Mouse (Mus musculus) midbrain, embryonic 11.5 days (tissue): ENCODE results near the gene Npas1. TPM values are rescaled to one million over a fixed set of nuclear protein-coding genes. Genes with fewer than 3 reads are reported as not detected.
A peak's percentile ranks its signal among the peaks of the same experiment; 100 is the strongest.

ENCODE experiments used
- ATAC-seq: fragments of 200-750 bp; cut with Nextera tagmentation; 2 replicates; pipeline ENCODE4 v1.8.0; 2017; ENCODE audit warnings: moderate TSS enrichment, moderate library complexity; ENCODE audit not compliant: low FRiP score
- DNase-seq: peaks from one replicate; pipeline ENCODE4 v3.0.0; 2015; ENCODE audit warnings: low spot score; ENCODE audit errors: missing footprints
- H3K27ac ChIP-seq: fragments of 300-500 bp; sonication (generic); 2 replicates; pipeline ENCODE4 v1.5.1; 2014; ENCODE audit warnings: low read depth, low read length
- H3K27me3 ChIP-seq: fragments of 300-500 bp; sonication (generic); 2 replicates; pipeline ENCODE4 v1.6.1; 2014; ENCODE audit warnings: mild to moderate bottlenecking, low read length, moderate library complexity, mixed read lengths; ENCODE audit not compliant: control insufficient read depth, insufficient read depth
- H3K36me3 ChIP-seq: fragments of 300-500 bp; sonication (generic); 2 replicates; pipeline ENCODE4 v1.6.1; 2014; ENCODE audit warnings: mild to moderate bottlenecking, low read length, moderate library complexity, mixed read lengths; ENCODE audit not compliant: control insufficient read depth, insufficient read depth
- H3K4me1 ChIP-seq: fragments of 300-500 bp; sonication (generic); 2 replicates; pipeline ENCODE4 v1.6.1; 2014; ENCODE audit warnings: low read length; ENCODE audit not compliant: control insufficient read depth, insufficient read depth
- H3K4me2 ChIP-seq: fragments of 300-500 bp; sonication (generic); 2 replicates; pipeline ENCODE4 v1.6.1; 2014; ENCODE audit warnings: mild to moderate bottlenecking, moderate library complexity
- H3K4me3 ChIP-seq: fragments of 300-500 bp; sonication (generic); 2 replicates; pipeline ENCODE4 v1.5.1; 2014; ENCODE audit warnings: low read depth, low read length
- H3K9ac ChIP-seq: fragments of 300-500 bp; sonication (generic); 2 replicates; pipeline ENCODE4 v1.6.1; 2014; ENCODE audit warnings: low read length
- H3K9me3 ChIP-seq: fragments of 300-500 bp; sonication (generic); 2 replicates; pipeline ENCODE4 v1.6.1; 2016; ENCODE audit warnings: low read length; ENCODE audit not compliant: control insufficient read depth
- WGBS: fragments of 180-500 bp; shearing (Covaris S2); extraction: QIAGEN DNeasy Blood & Tissue Kit; methylation state at CpG from one replicate; pipeline ENCODE4 v1.1.7; 2014; 5-methylcytosine and 5-hydroxymethylcytosine counted together
- polyA plus RNA-seq: library from polyadenylated mRNA; unstranded; fragments of >200 nt; fragmentation: Nextera tagmentation; extraction: Ambion mirVana; gene quantifications from 2 replicates; pipeline ENCODE4 v1.2.1, GENCODE M21; 2014

Npas1 gene
- polyA plus RNA-seq, 1 experiment from 2014 or later, result 0.30 TPM

DNA sequence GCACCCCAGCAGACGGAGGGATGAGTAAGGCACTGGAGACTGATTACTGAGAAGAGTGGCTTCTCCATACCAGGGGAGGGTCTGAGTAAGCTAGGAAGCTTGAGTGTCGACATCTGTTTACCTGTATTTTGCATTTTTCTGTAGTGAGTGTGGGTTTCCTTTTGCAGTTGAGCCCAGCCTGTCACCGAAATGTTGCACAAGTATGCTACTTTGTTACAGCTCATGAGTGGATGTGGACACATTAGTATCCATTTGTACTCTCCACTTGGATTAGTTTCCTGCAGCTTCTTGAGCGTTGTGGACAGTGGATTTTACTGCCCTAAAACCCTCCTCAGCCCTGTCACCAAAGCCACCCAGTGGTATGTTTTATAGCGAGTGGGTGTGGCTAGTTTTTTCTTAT lies 58.8 kb downstream of the Npas1 start:
- Histone ChIP-seq H3K9ac (no peak overlapping the region), H3K36me3 (peaks cover 24% of the 10 kb centered on the region), H3K9me3 (no peaks in the 10 kb centered on the region), H3K4me1 (0 out of 2 replicates have a peak, but pooled peaks cover 3% of the 10 kb centered on the region), H3K27ac (no peak overlapping the region), H3K4me2 (no peak overlapping the region), H3K27me3 (no peaks in the 10 kb centered on the region), H3K4me3 (no peak overlapping the region)
- ATAC-seq, result no peak
- WGBS, result 91% methylated on average over 5 of the region's 5 CpGs
- DNase-seq, result no peak

DNA sequence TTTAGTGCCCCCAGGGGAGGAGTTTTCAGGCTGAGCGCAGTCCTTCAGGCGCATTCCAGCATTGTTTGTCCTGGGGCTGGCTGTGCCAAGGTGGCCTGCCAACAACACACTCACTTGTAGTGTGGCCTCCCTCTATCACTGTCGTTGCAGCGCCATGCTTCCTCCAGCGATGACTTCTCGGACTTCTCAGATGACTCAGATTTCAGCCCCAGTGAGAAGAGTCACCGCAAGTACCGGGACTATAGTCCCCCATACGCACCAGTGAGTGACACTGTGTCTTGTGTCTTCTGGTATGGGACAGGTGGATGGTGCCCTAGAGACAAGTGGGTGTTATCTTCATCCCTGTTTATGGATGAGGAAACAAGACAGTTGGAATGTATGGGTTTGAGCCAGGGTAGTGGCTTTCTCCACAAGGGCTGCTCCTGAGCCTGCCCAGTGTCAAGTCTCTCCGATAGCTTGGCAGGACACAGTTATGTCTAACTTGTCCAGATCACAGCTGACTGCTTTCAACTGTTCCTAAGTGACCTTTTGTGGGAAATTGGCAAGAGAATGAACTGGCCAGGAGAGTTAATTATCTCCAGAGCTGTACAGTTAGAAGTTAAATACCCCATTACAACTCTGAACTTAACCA lies 60.3 kb downstream of the Npas1 start:
- DNase-seq (no peak), ATAC-seq (no peak)
- no peak overlapping the region for H3K4me3 ChIP-seq
- H3K27me3 ChIP-seq, result no peaks in the 10 kb centered on the region
- peaks cover 21% of the 10 kb centered on the region for H3K36me3 ChIP-seq
- peaks cover 13% of the 10 kb centered on the region for H3K4me1 ChIP-seq
- WGBS, result 97% methylated on average over 10 of the region's 10 CpGs
- H3K4me2 ChIP-seq, result no peak overlapping the region
- no peak overlapping the region for H3K27ac ChIP-seq
- H3K9ac ChIP-seq, result no peak overlapping the region
- H3K9me3 ChIP-seq, result no peaks in the 10 kb centered on the region

DNA sequence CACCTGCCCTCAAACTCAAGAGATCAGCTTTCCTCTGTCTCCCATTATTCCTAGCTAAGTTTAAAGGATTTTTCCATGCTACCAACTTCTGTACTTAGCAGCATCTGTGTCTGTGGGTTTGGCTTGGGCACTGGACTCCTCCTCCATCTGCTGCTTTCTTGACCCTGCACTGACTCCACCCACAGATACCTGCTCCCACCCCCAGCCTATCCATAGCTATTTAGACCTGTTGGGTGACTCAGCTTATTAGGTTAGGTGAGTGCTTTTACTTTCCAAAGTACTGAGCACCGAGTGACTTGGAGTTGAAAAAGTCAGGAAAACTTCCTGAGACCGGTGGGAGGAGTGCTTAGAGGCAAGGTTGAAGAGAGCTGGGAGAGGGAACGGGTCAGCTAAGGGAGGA lies 62.1 kb downstream of the Npas1 start:
- DNase-seq (no peak), ATAC-seq (no peak)
- H3K27ac ChIP-seq, result no peak overlapping the region
- no peak overlapping the region for H3K4me3 ChIP-seq
- H3K4me2 ChIP-seq, result no peak overlapping the region
- peaks cover 16% of the 10 kb centered on the region for H3K4me1 ChIP-seq
- H3K27me3 ChIP-seq, result no peaks in the 10 kb centered on the region
- 89% methylated on average over 3 of the region's 3 CpGs for WGBS
- no peak overlapping the region for H3K9ac ChIP-seq
- no peaks in the 10 kb centered on the region for H3K9me3 ChIP-seq
- peaks cover 16% of the 10 kb centered on the region; the same call in 1 of the 2 replicates for H3K36me3 ChIP-seq

DNA sequence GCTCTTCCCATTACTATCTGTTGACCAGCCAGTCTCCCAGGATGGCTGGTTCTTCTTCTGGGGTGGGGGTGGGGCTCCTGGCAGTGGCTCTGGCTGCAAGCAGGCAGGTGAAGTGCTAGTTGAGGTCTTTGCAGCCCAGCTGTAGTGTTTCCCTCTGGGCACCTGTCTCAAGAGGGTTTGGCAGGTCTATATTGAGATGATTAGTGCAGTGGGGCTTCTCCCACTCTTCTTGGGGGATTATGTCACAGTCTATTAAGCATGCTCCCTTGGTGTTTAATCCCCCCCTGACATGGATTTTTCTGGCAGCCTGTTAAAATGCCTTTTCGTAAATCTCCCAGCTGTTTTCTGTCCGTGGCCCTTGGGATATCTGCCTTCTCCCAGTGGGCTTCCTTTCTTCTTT lies 64.6 kb downstream of the Npas1 start:
- ATAC-seq (0 out of 2 replicates have a peak, but pooled peaks have one; percentile 38), DNase-seq (peak; percentile 90)
- no peak overlapping the region for H3K4me2 ChIP-seq
- WGBS, result 28% methylated on average over 2 of the region's 2 CpGs
- no peaks in the 10 kb centered on the region for H3K27me3 ChIP-seq
- peak overlapping the region; percentile 7; the same call in 1 of the 2 replicates for H3K27ac ChIP-seq
- peaks cover 11% of the 10 kb centered on the region; the same call in 1 of the 2 replicates for H3K36me3 ChIP-seq
- peaks cover 16% of the 10 kb centered on the region for H3K4me1 ChIP-seq
- H3K9me3 ChIP-seq, result no peaks in the 10 kb centered on the region
- H3K9ac ChIP-seq, result no peak overlapping the region
- H3K4me3 ChIP-seq, result no peak overlapping the region

DNA sequence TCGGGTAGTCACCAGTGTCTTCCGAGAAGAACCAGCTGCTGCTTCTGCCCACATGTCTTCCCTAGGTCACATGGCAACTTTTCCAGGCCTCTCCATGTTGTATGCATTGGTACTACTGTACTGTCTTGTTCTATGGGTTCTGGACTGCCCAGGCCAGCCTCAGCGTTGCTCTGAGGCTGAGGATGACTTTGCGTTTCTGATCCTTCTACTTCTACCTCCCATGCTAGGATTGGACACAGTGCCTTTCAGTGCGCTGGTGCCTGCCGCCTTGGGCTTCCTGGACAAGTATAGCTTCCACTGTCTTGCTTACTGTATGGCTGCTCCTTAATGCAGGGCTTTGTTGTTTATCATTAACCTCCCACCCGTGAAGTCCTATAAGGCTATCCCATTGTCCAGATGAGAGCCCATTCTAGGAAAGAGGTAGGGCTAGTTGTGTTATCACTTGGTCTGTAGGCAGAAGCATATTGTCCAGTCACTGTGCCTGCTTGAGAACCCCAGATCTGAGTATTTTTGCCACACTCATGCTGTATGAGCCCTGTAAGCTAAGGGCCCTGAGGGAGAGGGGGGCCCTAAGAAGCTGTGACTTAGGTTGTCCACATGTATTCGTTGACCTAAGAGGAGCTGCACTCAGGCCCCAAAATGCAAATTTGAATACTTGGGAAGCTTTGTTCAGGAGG lies 65.2 kb downstream of the Npas1 start:
- peaks cover 16% of the 10 kb centered on the region for H3K4me1 ChIP-seq
- no peaks in the 10 kb centered on the region for H3K27me3 ChIP-seq
- H3K4me2 ChIP-seq, result no peak overlapping the region
- DNase-seq, result no peak
- H3K9me3 ChIP-seq, result no peaks in the 10 kb centered on the region
- peaks cover 11% of the 10 kb centered on the region; the same call in 1 of the 2 replicates for H3K36me3 ChIP-seq
- H3K27ac ChIP-seq, result peak overlapping the region; percentile 38; the same call in 1 of the 2 replicates
- no peak overlapping the region for H3K9ac ChIP-seq
- no peak overlapping the region for H3K4me3 ChIP-seq
- ATAC-seq, result peak; percentile 43; the same call in 1 of the 2 replicates
- 82% methylated on average over 8 of the region's 8 CpGs for whole genome bisulfite sequencing

DNA sequence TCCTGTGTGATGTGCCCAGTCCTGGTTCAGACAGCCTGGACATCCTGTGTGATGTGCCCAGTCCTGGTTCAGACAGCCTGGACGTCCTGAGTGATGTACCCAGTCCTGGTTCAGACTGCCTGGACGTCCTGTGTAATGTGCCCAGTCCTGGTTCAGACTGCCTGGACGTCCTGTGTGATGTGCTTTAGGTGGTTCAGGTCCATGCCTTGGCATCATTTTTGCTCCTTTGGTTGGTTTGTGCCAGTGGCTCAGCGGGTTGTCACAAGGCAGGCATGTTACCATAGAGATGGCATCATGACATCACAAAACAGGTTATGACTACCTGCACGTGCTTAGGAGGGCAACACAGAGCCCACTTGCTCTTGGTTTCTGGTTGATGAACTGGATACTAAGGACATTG lies 66.4 kb downstream of the Npas1 start:
- H3K9ac ChIP-seq, result no peak overlapping the region
- no peaks in the 10 kb centered on the region for H3K27me3 ChIP-seq
- H3K9me3 ChIP-seq, result no peaks in the 10 kb centered on the region
- 95% methylated on average over 5 of the region's 5 CpGs for WGBS
- no peak overlapping the region for H3K27ac ChIP-seq
- no peak overlapping the region for H3K4me3 ChIP-seq
- ATAC-seq (no peak), DNase-seq (no peak)
- H3K36me3 ChIP-seq, result peaks cover 2% of the 10 kb centered on the region; the same call in 1 of the 2 replicates
- H3K4me1 ChIP-seq, result peaks cover 16% of the 10 kb centered on the region
- H3K4me2 ChIP-seq, result no peak overlapping the region

DNA sequence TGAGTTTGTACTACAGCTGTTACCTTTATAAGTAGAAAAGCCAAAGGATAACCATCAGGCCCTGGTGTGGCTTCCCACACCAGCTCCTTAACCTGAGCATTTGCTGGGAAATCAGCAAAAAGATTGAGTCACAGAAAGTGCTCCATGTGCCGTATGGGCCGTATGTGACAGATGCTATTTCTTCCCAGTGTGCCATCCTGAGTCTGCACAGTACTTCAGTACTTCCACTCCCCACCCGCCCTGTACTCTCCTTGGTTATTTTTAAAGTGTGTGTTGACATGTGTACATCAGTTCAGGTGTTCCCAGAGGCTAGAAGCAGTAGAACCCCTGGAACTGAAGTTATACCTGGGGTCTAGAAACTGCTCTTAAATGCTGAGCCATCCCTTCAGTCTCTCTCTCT lies 70.5 kb downstream of the Npas1 start:
- no peak overlapping the region for H3K4me3 ChIP-seq
- H3K27me3 ChIP-seq, result no peaks in the 10 kb centered on the region
- H3K36me3 ChIP-seq, result peaks cover 2% of the 10 kb centered on the region; the same call in 1 of the 2 replicates
- no peaks in the 10 kb centered on the region for H3K9me3 ChIP-seq
- ATAC-seq (no peak), DNase-seq (no peak)
- H3K4me2 ChIP-seq, result no peak overlapping the region
- H3K27ac ChIP-seq, result no peak overlapping the region
- H3K4me1 ChIP-seq, result peaks cover 23% of the 10 kb centered on the region
- no peak overlapping the region for H3K9ac ChIP-seq
- 93% methylated on average over 3 of the region's 3 CpGs for WGBS

Other genes starting within 250 kb of the Npas1 start
- 0.12 TPM in 1 of 2 replicates, not detected in the other for gene C5ar2, start 233.6 kb downstream of the Npas1 start, polyA plus RNA-seq
- gene C5ar1, start 218.2 kb downstream of the Npas1 start, polyA plus RNA-seq, result 1.3 TPM in 2 replicates
- gene Inafm1, start 204.1 kb downstream of the Npas1 start, polyA plus RNA-seq, result 9.8 and 10.3 TPM in 2 replicates
- 17.9 and 20.2 TPM in 2 replicates for gene Ccdc9, start 190.9 kb downstream of the Npas1 start, polyA plus RNA-seq
- 6.3 and 8.3 TPM in 2 replicates for gene Bbc3, start 169.3 kb downstream of the Npas1 start, polyA plus RNA-seq
- gene Sae1, start 89.9 kb downstream of the Npas1 start, polyA plus RNA-seq, result 382 and 395 TPM in 2 replicates
- gene Zc3h4, start 76.8 kb downstream of the Npas1 start, polyA plus RNA-seq, result 15.5 and 16.1 TPM in 2 replicates
- 40.0 and 49.2 TPM in 2 replicates for gene Tmem160, start 24.9 kb downstream of the Npas1 start, polyA plus RNA-seq
- 32.5 and 33.3 TPM in 2 replicates for gene Arhgap35, start 137.3 kb upstream of the Npas1 start, polyA plus RNA-seq
- not detected in 2 replicates for gene Ceacam15, start 198.0 kb upstream of the Npas1 start, polyA plus RNA-seq
- not detected in 2 replicates for gene Ceacam9, start 244.2 kb upstream of the Npas1 start, polyA plus RNA-seq